Mouse (Mus musculus) thymus, adult 18-20 months (tissue): ENCODE results near the gene Tspan33.
"Not testable (repeated sequence)": the region's sequence is repeated elsewhere in the genome, so short reads cannot be mapped to it uniquely, and the experiment has no call there.

Source experiments
- DNase-seq, 2 experiments: peaks; one replicate each; pipeline ENCODE4 v3.0.0; 2022; ENCODE audit warnings: mixed read lengths in 2 of 2

Gene Tspan33

DNA sequence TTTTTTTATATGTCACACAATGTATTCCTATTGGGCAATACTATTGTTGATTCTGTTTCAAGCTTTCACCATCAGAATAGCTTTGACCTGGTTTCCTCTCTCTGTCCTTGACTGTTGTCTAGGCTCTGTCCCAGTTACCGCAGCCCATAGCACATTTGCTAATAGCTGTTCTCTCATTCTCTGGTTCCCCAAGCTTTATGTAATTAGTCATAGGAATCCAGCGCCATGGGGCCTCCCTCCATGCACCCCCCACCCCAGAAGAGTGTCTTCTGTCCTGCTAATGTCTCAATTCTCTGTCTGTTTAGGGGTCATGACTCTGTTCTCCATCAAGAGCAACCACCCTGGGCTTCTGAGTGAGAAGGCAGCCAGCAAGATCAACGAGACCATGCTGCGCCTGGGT, 62.5 kb downstream of the Tspan33 start:
- no peak for DNase-seq

DNA sequence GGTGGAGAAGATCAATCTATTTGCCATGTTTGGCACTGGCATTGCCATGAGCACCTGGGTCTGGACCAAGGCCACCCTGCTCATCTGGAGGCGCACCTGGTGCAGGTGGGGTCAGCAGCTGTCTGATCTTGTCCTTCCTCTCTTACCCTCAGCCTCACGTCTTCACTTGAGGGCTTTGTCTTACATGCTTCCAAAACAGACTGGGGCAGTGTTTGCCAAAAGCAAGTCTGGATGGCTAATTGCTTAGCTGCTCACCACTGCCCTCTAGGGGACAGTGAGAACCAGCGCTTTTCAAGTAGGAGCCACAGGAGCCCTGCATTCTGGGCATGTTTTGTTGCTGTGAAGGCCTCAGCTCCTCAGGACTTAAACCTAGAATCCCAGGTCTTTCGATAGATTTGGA, 64.4 kb downstream of the Tspan33 start:
- peak; percentile 32 to 42 for DNase-seq

DNA sequence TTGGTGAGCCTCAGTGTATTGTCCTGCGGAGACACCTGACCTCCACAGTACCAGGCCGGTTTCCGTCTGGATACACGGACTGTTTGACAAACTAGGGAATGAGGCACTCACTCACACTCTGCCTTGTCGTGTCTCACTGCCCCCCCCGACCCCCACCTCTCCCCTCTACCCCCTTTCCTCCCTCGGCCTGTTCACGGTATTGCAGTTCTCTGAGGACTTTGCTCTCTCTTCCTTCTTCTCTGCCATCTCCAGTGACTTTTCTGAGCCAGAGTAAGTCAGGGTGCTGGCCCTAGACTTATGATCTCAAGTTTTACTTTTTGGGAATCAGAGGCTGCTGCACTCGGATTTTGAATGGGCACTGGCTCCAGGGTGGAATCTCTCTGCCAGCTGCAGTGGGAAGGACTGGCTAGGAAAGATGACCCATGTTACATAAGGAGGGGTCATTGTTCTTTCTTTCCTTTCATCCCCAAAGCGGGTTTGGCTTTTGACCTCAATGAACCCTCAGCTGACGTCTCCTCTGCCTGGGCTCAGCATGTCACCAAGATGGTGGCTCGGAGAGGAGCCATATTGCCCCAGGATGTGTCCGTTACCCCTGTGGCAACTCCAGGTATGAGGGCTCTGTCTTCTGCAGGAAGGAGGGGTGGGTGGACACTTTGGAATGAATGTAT, 65.1 kb downstream of the Tspan33 start:
- no peak for DNase-seq

DNA sequence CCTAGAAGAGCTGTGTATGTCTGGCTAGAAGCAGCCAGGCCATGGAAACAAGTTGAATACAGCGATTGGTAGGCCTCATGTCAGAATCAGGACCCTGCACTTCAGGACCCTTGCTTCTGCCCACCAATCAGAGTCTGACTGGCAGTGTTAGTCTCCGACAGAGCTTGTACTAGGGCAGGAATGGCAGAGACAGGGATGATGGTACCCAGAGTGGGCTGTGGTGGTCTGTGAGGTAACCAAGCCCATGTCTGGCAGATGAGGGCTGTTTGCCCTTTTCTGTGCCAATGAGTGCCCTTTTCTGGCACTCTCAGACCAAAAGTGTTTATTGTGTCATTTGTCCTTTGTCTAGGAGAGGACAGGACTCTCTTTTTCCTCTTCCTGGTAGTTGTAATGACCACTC, 66.4 kb downstream of the Tspan33 start:
- not testable (repeated sequence) for DNase-seq

DNA sequence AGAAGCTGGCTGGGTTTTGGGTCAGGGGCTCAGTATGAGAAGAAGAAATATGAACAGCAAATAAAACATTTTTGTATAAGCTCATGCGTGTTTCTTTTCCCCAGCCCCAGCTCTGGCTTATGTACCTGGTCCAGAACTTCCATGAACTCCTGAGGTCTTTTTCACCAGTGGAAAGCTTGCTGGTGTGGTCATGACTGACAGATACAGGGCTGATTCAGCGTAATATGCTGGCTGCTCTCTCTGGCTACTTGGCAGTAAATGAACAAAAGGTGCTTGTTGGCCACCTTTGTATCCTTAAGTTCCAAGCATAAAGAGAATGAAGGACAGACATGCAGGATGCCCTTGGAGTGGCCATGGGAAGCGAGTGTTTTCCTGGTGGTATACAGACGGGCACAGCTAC, 67.3 kb downstream of the Tspan33 start:
- DNase-seq: no peak

DNA sequence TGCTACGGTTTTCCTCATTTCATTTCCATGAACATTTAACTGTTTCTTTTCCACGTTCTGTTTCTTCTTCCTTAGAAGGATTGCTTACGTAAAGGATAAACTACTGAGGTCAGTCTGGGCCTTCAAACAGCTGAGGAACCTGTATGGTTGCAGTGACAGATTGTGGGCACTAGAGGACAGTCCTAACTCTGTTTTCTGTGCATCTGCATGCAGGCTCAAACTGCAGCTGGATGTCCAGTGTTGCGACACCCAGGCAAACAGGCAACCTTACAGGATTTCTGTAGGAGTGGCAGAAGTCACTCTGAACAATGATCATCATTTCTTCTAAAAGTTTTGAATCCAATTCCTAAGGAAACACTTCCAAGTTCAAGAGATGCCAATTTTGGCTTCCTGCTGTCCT, 68.5 kb downstream of the Tspan33 start:
- DNase-seq: no peak

DNA sequence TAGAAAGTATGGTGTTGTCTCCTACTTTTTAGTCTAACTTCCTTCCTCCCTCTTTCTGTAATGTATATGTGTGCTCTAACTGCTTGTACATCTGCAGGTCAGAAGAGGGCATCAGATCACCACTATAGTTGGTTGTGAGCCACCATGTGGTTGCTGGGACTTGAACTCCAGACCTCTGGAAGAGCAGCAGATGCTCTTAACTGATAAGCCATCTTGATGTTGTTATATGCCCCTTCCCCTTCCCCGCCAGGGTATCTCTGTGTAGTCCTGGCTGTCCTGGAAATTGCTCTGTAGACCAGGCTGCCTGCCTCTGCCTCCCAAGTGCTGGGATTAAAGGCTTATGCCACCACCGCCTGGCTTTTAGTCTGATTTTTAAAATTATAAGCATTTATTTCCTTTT, 72.9 kb downstream of the Tspan33 start:
- no peak for DNase-seq
